Mouse (Mus musculus) MEL (cell line): ENCODE data around the gene Rnf145. TPM values are rescaled to one million over a fixed set of nuclear protein-coding genes. Genes with fewer than 3 reads are reported as not detected.

Experiments used
- DNase-seq: peaks from one replicate; pipeline ENCODE4 v3.0.0; 2011; ENCODE audit warnings: low read depth, low spot score
- H3K27ac ChIP-seq: 2 replicates; pipeline ENCODE4 v1.5.1; 2012; ENCODE audit warnings: low read depth, mild to moderate bottlenecking, control low read depth, low read length, moderate library complexity; ENCODE audit not compliant: control insufficient read depth
- H3K27me3 ChIP-seq, 2 experiments: fragments of 150-350 bp in 1 of 2; sonication (generic) in 1 of 2; 2 replicates each; pipeline ENCODE4 v1.6.1; 2012; ENCODE audit warnings: low read length in 2 of 2, mild to moderate bottlenecking in 2 of 2, improper control_type of control experiment in 1 of 2, moderate library complexity in 1 of 2; ENCODE audit not compliant: insufficient read depth in 2 of 2, control insufficient read depth in 1 of 2
- H3K36me3 ChIP-seq, 2 experiments: 2 replicates each; pipeline ENCODE4 v1.6.1; 2012 to 2014; ENCODE audit warnings: low read length in 2 of 2, improper control_type of control experiment in 1 of 2, inconsistent platforms in 1 of 2, mild to moderate bottlenecking in 1 of 2; ENCODE audit not compliant: insufficient read depth in 2 of 2, control insufficient read depth in 1 of 2
- H3K4me1 ChIP-seq, 2 experiments: fragments of 150-350 bp in 1 of 2; sonication (generic) in 1 of 2; 2 replicates each; pipeline ENCODE4 v1.6.1; 2012; ENCODE audit warnings: low read length in 2 of 2, improper control_type of control experiment in 1 of 2, mild to moderate bottlenecking in 1 of 2; ENCODE audit not compliant: insufficient read depth in 2 of 2, control insufficient read depth in 1 of 2
- H3K4me3 ChIP-seq, 2 experiments: fragments of 150-350 bp in 1 of 2; sonication (generic) in 1 of 2; 2 replicates each; pipeline ENCODE4 v1.5.1; 2012; ENCODE audit warnings: low read depth in 2 of 2, low read length in 2 of 2, mild to moderate bottlenecking in 2 of 2, moderate library complexity in 2 of 2, control low read depth in 1 of 2, improper control_type of control experiment in 1 of 2; ENCODE audit not compliant: control insufficient read depth in 1 of 2, insufficient read depth in 1 of 2
- H3K79me2 ChIP-seq: 2 replicates; pipeline ENCODE4 v1.6.1; 2012; ENCODE audit warnings: mild to moderate bottlenecking, low read length, moderate library complexity; ENCODE audit not compliant: control insufficient read depth, poor library complexity, insufficient read depth
- H3K9ac ChIP-seq: 2 replicates; pipeline ENCODE4 v1.6.1; 2012; ENCODE audit warnings: low read depth, mild to moderate bottlenecking, control low read depth, low read length, moderate library complexity; ENCODE audit not compliant: control insufficient read depth, poor library complexity, severe bottlenecking
- H3K9me3 ChIP-seq: fragments of 150-350 bp; sonication (generic); replicated peaks from 2 replicates; pipeline ENCODE4 v1.6.1; 2012; ENCODE audit warnings: mild to moderate bottlenecking, low read length, improper control_type of control experiment, moderate library complexity; ENCODE audit not compliant: insufficient read depth
- BHLHE40 ChIP-seq: IDR thresholded peaks from 2 replicates; pipeline ENCODE4 v1.6.1; 2012; ENCODE audit warnings: low read depth, mild to moderate bottlenecking, inconsistent platforms, low read length, improper control_type of control experiment, borderline replicate concordance
- CHD1 ChIP-seq: IDR thresholded peaks from 2 replicates; pipeline ENCODE4 v1.6.1; 2012; ENCODE audit warnings: low read depth, mild to moderate bottlenecking, inconsistent platforms, low read length, improper control_type of control experiment
- CHD2 ChIP-seq: IDR thresholded peaks from 2 replicates; pipeline ENCODE4 v1.6.1; 2011; ENCODE audit warnings: low read length, improper control_type of control experiment
- CTCF ChIP-seq, 3 experiments: IDR thresholded peaks in 2 of 3; conservative IDR thresholded peaks in 1 of 3; 2 replicates each; pipeline ENCODE4 v1.5.1; 2011 to 2012; ENCODE audit warnings: low read length in 3 of 3, low read depth in 2 of 3, mild to moderate bottlenecking in 2 of 3, improper control_type of control experiment in 1 of 3, inconsistent platforms in 1 of 3, mixed read lengths in 1 of 3, moderate library complexity in 1 of 3; ENCODE audit not compliant: control insufficient read depth in 1 of 3, insufficient read depth in 1 of 3, poor library complexity in 1 of 3, severe bottlenecking in 1 of 3
- ETS1 ChIP-seq: IDR thresholded peaks from 2 replicates; pipeline ENCODE4 v1.6.1; 2012; ENCODE audit warnings: low read depth, mild to moderate bottlenecking, inconsistent platforms, low read length, improper control_type of control experiment, moderate library complexity
- GABPA ChIP-seq: IDR thresholded peaks from 2 replicates; pipeline ENCODE4 v1.6.1; 2012; ENCODE audit warnings: low read depth, mild to moderate bottlenecking, inconsistent platforms, low read length, improper control_type of control experiment, moderate library complexity
- MAX ChIP-seq: IDR thresholded peaks from 2 replicates; pipeline ENCODE4 v1.6.1; 2011; ENCODE audit warnings: low read length, improper control_type of control experiment
- MAZ ChIP-seq: IDR thresholded peaks from 2 replicates; pipeline ENCODE4 v1.6.1; 2012; ENCODE audit warnings: low read depth, mild to moderate bottlenecking, inconsistent platforms, low read length, improper control_type of control experiment
- MEF2A ChIP-seq: IDR thresholded peaks from 2 replicates; pipeline ENCODE4 v1.6.1; 2014; ENCODE audit warnings: low read depth, mild to moderate bottlenecking, inconsistent platforms, low read length, improper control_type of control experiment; ENCODE audit not compliant: poor library complexity, insufficient replicate concordance, severe bottlenecking; ENCODE audit errors: extremely low read depth
- MXI1 ChIP-seq: IDR thresholded peaks from 2 replicates; pipeline ENCODE4 v1.6.1; 2011; ENCODE audit warnings: mild to moderate bottlenecking, low read depth, low read length, improper control_type of control experiment
- NELFE ChIP-seq: IDR thresholded peaks from 2 replicates; pipeline ENCODE4 v1.6.1; 2011; ENCODE audit warnings: low read depth, low read length, improper control_type of control experiment
- POLR2AphosphoS2 ChIP-seq: IDR thresholded peaks from 2 replicates; pipeline ENCODE4 v1.6.1; 2011; ENCODE audit warnings: low read length, improper control_type of control experiment
- POLR2AphosphoS5 ChIP-seq: IDR thresholded peaks from 2 replicates; pipeline ENCODE4 v1.6.1; 2012; ENCODE audit warnings: low read depth, borderline replicate concordance, mild to moderate bottlenecking, inconsistent platforms, low read length, moderate library complexity, mixed read lengths
- UBTF ChIP-seq: IDR thresholded peaks from 2 replicates; pipeline ENCODE4 v1.6.1; 2012; ENCODE audit warnings: low read depth, mild to moderate bottlenecking, inconsistent platforms, low read length, improper control_type of control experiment, moderate library complexity, borderline replicate concordance; ENCODE audit not compliant: insufficient read depth
- USF2 ChIP-seq, 2 experiments: IDR thresholded peaks; 2 replicates each; pipeline ENCODE4 v1.6.1; 2011 to 2012; ENCODE audit warnings: improper control_type of control experiment in 2 of 2, low read length in 2 of 2, borderline replicate concordance in 1 of 2, inconsistent platforms in 1 of 2, low read depth in 1 of 2, mild to moderate bottlenecking in 1 of 2; ENCODE audit not compliant: insufficient read depth in 1 of 2
- ZC3H11A ChIP-seq: IDR thresholded peaks from 2 replicates; pipeline ENCODE4 v1.6.1; 2012; ENCODE audit warnings: low read depth, mild to moderate bottlenecking, inconsistent platforms, low read length, improper control_type of control experiment
- ZNF384 ChIP-seq: IDR thresholded peaks from 2 replicates; pipeline ENCODE4 v1.6.1; 2012; ENCODE audit warnings: low read depth, mild to moderate bottlenecking, inconsistent platforms, low read length, improper control_type of control experiment
- polyA plus RNA-seq, 2 experiments: library from polyadenylated mRNA; stranded (reverse) in 1 of 2; unstranded in 1 of 2; fragments of >175 nt in 1 of 2; fragments of >200 nt in 1 of 2; gene quantifications; 2 replicates each; pipeline versions ENCODE4 v1.2.1 to v1.2.4; 2012; ENCODE audit warnings: low replicate concordance in 2 of 2, low read depth in 1 of 2; ENCODE audit not compliant: insufficient read length in 2 of 2, insufficient read depth in 1 of 2, missing spikeins in 1 of 2
- total RNA-seq: library from RNA; depleted of rRNA; stranded (reverse); fragments of 300-350 nt; gene quantifications from 2 replicates; pipeline ENCODE4 v1.2.3, GENCODE M21; 2012

Gene Rnf145
- total and polyA plus RNA-seq, 3 experiments: 73.5 to 94.1 TPM; not detected in 1

DNA sequence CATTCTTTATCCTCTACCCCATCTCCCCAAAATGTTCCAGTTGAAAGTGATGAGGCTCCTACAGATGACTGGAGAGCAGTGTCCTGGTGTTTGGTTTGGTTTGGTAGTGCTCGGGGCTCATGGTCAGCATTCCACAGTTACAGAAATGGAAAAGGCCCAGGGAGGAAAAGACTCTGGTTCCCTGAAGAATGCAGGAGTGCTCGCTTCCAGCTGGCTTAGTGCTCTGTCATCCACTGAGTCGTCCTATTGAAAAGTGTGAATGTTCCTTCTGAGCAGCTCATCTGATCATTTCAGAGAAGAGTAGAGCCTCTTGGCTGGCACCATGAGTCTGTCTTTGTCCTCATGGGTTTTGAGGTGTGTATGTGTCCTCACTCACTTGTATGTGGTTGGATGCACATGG is 19.3 kb downstream of the Rnf145 start:
- no peak overlapping the region for H3K27ac ChIP-seq

DNA sequence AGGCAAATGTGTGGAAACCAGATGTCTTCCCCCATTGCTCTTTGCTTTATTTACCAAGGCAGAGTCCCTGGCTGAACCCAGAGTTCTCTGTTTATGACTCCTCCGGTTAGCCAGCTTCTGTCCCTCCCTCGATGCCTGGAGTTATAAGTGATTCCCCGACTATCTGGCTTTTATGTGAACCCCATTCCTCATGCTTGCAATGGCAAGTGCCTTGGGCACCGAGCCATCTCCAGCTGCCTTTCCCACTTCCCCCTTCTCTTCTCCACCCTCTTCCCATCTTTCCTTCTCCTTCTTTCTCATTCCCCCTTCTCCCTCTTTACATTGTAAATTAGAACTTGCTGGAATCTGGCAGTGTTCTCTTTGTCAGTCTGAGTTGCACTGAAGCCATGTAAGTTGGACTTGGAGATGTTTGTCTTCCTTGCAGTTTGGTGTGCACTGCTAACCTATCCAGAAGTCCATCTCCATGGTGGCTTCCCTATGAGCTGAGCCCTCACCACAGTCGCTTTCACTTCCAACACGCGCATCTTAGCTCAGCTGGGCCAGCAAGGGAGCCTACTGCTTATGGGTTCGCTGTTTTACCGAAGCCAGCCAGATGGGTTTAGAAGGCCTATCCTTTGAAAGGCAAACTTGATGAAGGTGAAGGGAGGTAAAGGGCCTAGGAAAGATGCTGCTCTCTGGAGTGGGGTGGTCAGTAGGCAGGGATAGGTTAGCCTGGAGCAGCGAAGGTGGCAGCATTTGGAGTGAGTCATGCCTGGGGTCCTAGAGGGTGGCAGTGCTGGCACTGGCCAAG is 19.9 kb downstream of the Rnf145 start:
- DNase-seq: no peak
- TF ChIP-seq BHLHE40 (no peak), USF2 (IDR thresholded peaks at IDR 0.05; ENCODE audit: borderline replicate concordance in 1 of 2, insufficient read depth in 1 of 2, low read depth in 1 of 2, low read length in 2 of 2) (no peak), CTCF (IDR thresholded peaks at IDR 0.05 in 2 of 3, conservative IDR thresholded peaks at IDR 0.05 in 1 of 3; ENCODE audit: control insufficient read depth in 1 of 3, insufficient read depth in 1 of 3, low read depth in 2 of 3, low read length in 3 of 3, poor library complexity in 1 of 3, severe bottlenecking in 1 of 3) (no peak), ZNF384 (no peak), ZC3H11A (no peak), POLR2AphosphoS5 (no peak), ETS1 (no peak), CHD2 (no peak)
- H3K79me2 ChIP-seq: peaks cover 2% of the 10 kb centered on the region; the same call in 1 of the 2 replicates
- H3K27ac ChIP-seq: no peak overlapping the region
- H3K27me3 ChIP-seq: no peaks in the 10 kb centered on the region
- no peak overlapping the region for H3K9ac ChIP-seq
- H3K9me3 ChIP-seq: no peaks in the 10 kb centered on the region
- H3K4me1 ChIP-seq: no peaks in the 10 kb centered on the region
- no peak overlapping the region for H3K4me3 ChIP-seq
- H3K36me3 ChIP-seq: peaks cover 0 to 57% of the 10 kb centered on the region in 2 experiments; a peak in 2 of 4 replicates

More for the DNA sequence above, 19.3 kb downstream of the Rnf145 start:
- Histone ChIP-seq H3K4me1 (no peaks in the 10 kb centered on the region), H3K4me3 (no peak overlapping the region), H3K27me3 (no peaks in the 10 kb centered on the region), H3K36me3 (peaks cover 0 to 59% of the 10 kb centered on the region in 2 experiments; a peak in 2 of 4 replicates), H3K9ac (no peak overlapping the region), H3K9me3 (no peaks in the 10 kb centered on the region), H3K79me2 (peaks cover 2% of the 10 kb centered on the region; the same call in 1 of the 2 replicates)
- no peak for DNase-seq
- TF ChIP-seq UBTF: no peak
- TF ChIP-seq MXI1: no peak
- TF ChIP-seq NELFE: no peak
- TF ChIP-seq ZNF384: no peak
- no peak for TF ChIP-seq MEF2A
- no peak for TF ChIP-seq ZC3H11A
- no peak for TF ChIP-seq CHD2
- TF ChIP-seq GABPA: no peak
- no peak for TF ChIP-seq MAZ
- no peak for TF ChIP-seq POLR2AphosphoS5
- no peak for TF ChIP-seq CHD1
- TF ChIP-seq MAX: no peak
- no peak for TF ChIP-seq POLR2AphosphoS2
- TF ChIP-seq USF2 (IDR thresholded peaks at IDR 0.05; ENCODE audit: borderline replicate concordance in 1 of 2, insufficient read depth in 1 of 2, low read depth in 1 of 2, low read length in 2 of 2): no peak
